Mouse (Mus musculus) heart, embryonic 13.5 days (tissue): ENCODE measurements around the gene Snx11. TPM values are rescaled to one million over a fixed set of nuclear protein-coding genes. Genes with fewer than 3 reads are reported as not detected.
A peak's percentile ranks its signal among the peaks of the same experiment; 100 is the strongest.

Source experiments
- ATAC-seq: fragments of 200-750 bp; cut with Nextera tagmentation; 2 replicates; pipeline ENCODE4 v1.8.0; 2017; ENCODE audit warnings: moderate TSS enrichment; ENCODE audit not compliant: insufficient number of reproducible peaks, low FRiP score, low TSS enrichment; ENCODE audit errors: extremely low read depth
- H3K27ac ChIP-seq: fragments of 300-500 bp; sonication (generic); replicated peaks from 2 replicates; pipeline ENCODE4 v1.5.1; 2015; ENCODE audit warnings: moderate library complexity, mild to moderate bottlenecking, inconsistent platforms
- H3K27me3 ChIP-seq: fragments of 300-500 bp; sonication (generic); replicated peaks from 2 replicates; pipeline ENCODE4 v1.6.1; 2015; ENCODE audit warnings: mild to moderate bottlenecking, inconsistent platforms
- H3K36me3 ChIP-seq: fragments of 300-500 bp; sonication (generic); 2 replicates; pipeline ENCODE4 v1.6.1; 2015; ENCODE audit warnings: mild to moderate bottlenecking, inconsistent platforms
- H3K4me1 ChIP-seq: fragments of 300-500 bp; sonication (generic); 2 replicates; pipeline ENCODE4 v1.6.1; 2015; ENCODE audit warnings: inconsistent platforms
- H3K4me2 ChIP-seq: fragments of 300-500 bp; sonication (generic); 2 replicates; pipeline ENCODE4 v1.6.1; 2015; ENCODE audit warnings: inconsistent platforms, mild to moderate bottlenecking, moderate library complexity
- H3K4me3 ChIP-seq: fragments of 300-500 bp; sonication (generic); 2 replicates; pipeline ENCODE4 v1.5.1; 2015; ENCODE audit warnings: moderate library complexity, mild to moderate bottlenecking, inconsistent platforms
- H3K9ac ChIP-seq: fragments of 300-500 bp; sonication (generic); 2 replicates; pipeline ENCODE4 v1.6.1; 2015; ENCODE audit warnings: inconsistent platforms, mild to moderate bottlenecking, moderate library complexity
- H3K9me3 ChIP-seq: fragments of 300-500 bp; sonication (generic); 2 replicates; pipeline ENCODE4 v1.6.1; 2016; ENCODE audit warnings: inconsistent platforms
- WGBS: fragments of 180-500 bp; shearing (Covaris S2); methylation state at CpG from one replicate; pipeline ENCODE4 v1.1.7; 2015; ENCODE audit warnings: mixed read lengths; 5-methylcytosine and 5-hydroxymethylcytosine counted together
- polyA plus RNA-seq: library from polyadenylated mRNA; unstranded; fragments of >200 nt; fragmentation: Nextera tagmentation; extraction: Ambion mirVana; gene quantifications from 2 replicates; pipeline ENCODE4 v1.2.1, GENCODE M21; 2015

Gene Snx11
- polyA plus RNA-seq, 1 experiment from 2014 or later = 11.8 TPM

GRCm38 (mm10) chr11:96732657-96733056 lies 44.7 kb downstream of the Snx11 start:
- H3K36me3 ChIP-seq = no peaks in the 10 kb centered on the region
- peaks cover 13% of the 10 kb centered on the region for H3K27me3 ChIP-seq
- H3K9ac ChIP-seq = no peak overlapping the region
- no peak overlapping the region for H3K4me3 ChIP-seq
- 63% methylated on average over 4 of the region's 4 CpGs for WGBS
- H3K4me2 ChIP-seq = no peak overlapping the region
- peaks cover 7% of the 10 kb centered on the region for H3K4me1 ChIP-seq
- no peaks in the 10 kb centered on the region for H3K9me3 ChIP-seq
- ATAC-seq = no peak
- no peak overlapping the region for H3K27ac ChIP-seq

- Histone ChIP-seq H3K4me2 (no peak overlapping the region), H3K4me1 (peaks cover 11% of the 10 kb centered on the region), H3K27ac (no peak overlapping the region), H3K9ac (no peak overlapping the region), H3K27me3 (peaks cover 3% of the 10 kb centered on the region; the same call in 1 of the 2 replicates), H3K36me3 (no peaks in the 10 kb centered on the region), H3K9me3 (no peaks in the 10 kb centered on the region), H3K4me3 (no peak overlapping the region)
- no peak for ATAC-seq
- WGBS = 81% methylated on average over 5 of the region's 5 CpGs
Observed at GRCm38 (mm10) chr11:96730327-96730726, 47.0 kb downstream of the Snx11 start.

- Histone ChIP-seq H3K4me2 (peak overlapping the region; percentile 36; the same call in 1 of the 2 replicates), H3K27ac (no peak overlapping the region), H3K9ac (no peak overlapping the region), H3K36me3 (no peaks in the 10 kb centered on the region), H3K4me3 (no peak overlapping the region), H3K9me3 (no peaks in the 10 kb centered on the region), H3K27me3 (peaks cover 3% of the 10 kb centered on the region; the same call in 1 of the 2 replicates), H3K4me1 (peaks cover 11% of the 10 kb centered on the region)
- 41% methylated on average over 9 of the region's 9 CpGs for WGBS
- no peak for ATAC-seq
Observed at GRCm38 (mm10) chr11:96729462-96729861, 47.9 kb downstream of the Snx11 start.

- H3K4me1 ChIP-seq = peaks cover 11% of the 10 kb centered on the region
- 57% methylated on average over 2 of the region's 2 CpGs for WGBS
Observed at GRCm38 (mm10) chr11:96728577-96728976, 48.8 kb downstream of the Snx11 start.

GRCm38 (mm10) chr11:96725833-96726232 lies 51.5 kb downstream of the Snx11 start:
- no peak overlapping the region for H3K4me2 ChIP-seq
- peaks cover 2% of the 10 kb centered on the region for H3K27me3 ChIP-seq
- WGBS = 25% methylated on average over 1 of the region's 1 CpGs
- no peak overlapping the region for H3K27ac ChIP-seq
- ATAC-seq = no peak
- H3K9me3 ChIP-seq = no peaks in the 10 kb centered on the region
- no peak overlapping the region for H3K9ac ChIP-seq
- no peaks in the 10 kb centered on the region for H3K36me3 ChIP-seq
- peaks cover 11% of the 10 kb centered on the region for H3K4me1 ChIP-seq
- no peak overlapping the region for H3K4me3 ChIP-seq

More at GRCm38 (mm10) chr11:96728577-96728976, 48.8 kb downstream of the Snx11 start:
- Histone ChIP-seq H3K4me3 (no peak overlapping the region), H3K9me3 (no peaks in the 10 kb centered on the region), H3K36me3 (no peaks in the 10 kb centered on the region), H3K9ac (no peak overlapping the region), H3K27ac (no peak overlapping the region), H3K27me3 (peaks cover 3% of the 10 kb centered on the region; the same call in 1 of the 2 replicates), H3K4me2 (no peak overlapping the region)
- no peak for ATAC-seq

- Histone ChIP-seq H3K9ac (no peak overlapping the region), H3K27me3 (peaks cover 8% of the 10 kb centered on the region; the same call in 1 of the 2 replicates), H3K4me2 (no peak overlapping the region), H3K4me3 (no peak overlapping the region), H3K27ac (no peak overlapping the region), H3K9me3 (no peaks in the 10 kb centered on the region), H3K36me3 (no peaks in the 10 kb centered on the region), H3K4me1 (no peaks in the 10 kb centered on the region)
- no peak for ATAC-seq
- WGBS = 56% methylated on average over 7 of the region's 7 CpGs
Observed at GRCm38 (mm10) chr11:96718609-96719008, 58.8 kb downstream of the Snx11 start.

Other genes with a start within 250 kb of the Snx11 start
- gene Cbx1, start 11.6 kb upstream of the Snx11 start, polyA plus RNA-seq = 53.3 and 56.4 TPM in 2 replicates
- gene Nfe2l1, start 52.4 kb upstream of the Snx11 start, polyA plus RNA-seq = 67.2 and 70.8 TPM in 2 replicates
- gene Copz2, start 72.3 kb upstream of the Snx11 start, polyA plus RNA-seq = 109 and 113 TPM in 2 replicates
- 50.4 and 52.4 TPM in 2 replicates for gene Cdk5rap3, start 138.9 kb upstream of the Snx11 start, polyA plus RNA-seq
- 0.79 and 1.0 TPM in 2 replicates for gene Prr15l, start 150.5 kb upstream of the Snx11 start, polyA plus RNA-seq
- 53.3 and 55.6 TPM in 2 replicates for gene Pnpo, start 166.4 kb upstream of the Snx11 start, polyA plus RNA-seq
- gene Sp2, start 205.4 kb upstream of the Snx11 start, polyA plus RNA-seq = 15.8 and 17.8 TPM in 2 replicates
- gene Sp6, start 235.8 kb upstream of the Snx11 start, polyA plus RNA-seq = 0.18 and 0.21 TPM in 2 replicates